Mouse (Mus musculus) limb, embryonic 13.5 days (tissue): ENCODE measurements around the gene Vrk1. TPM values are rescaled to one million over a fixed set of nuclear protein-coding genes. Genes with fewer than 3 reads are reported as not detected.

Source experiments
- ATAC-seq: fragments of 200-750 bp; cut with Nextera tagmentation; 2 replicates; pipeline ENCODE4 v1.8.0; 2017; ENCODE audit warnings: low read depth, moderate number of reproducible peaks, moderate TSS enrichment; ENCODE audit not compliant: low FRiP score
- H3K27ac ChIP-seq: fragments of 300-500 bp; sonication (generic); 2 replicates; pipeline ENCODE4 v1.5.1; 2015; ENCODE audit warnings: inconsistent platforms, mild to moderate bottlenecking, moderate library complexity
- H3K27me3 ChIP-seq: fragments of 300-500 bp; sonication (generic); 2 replicates; pipeline ENCODE4 v1.6.1; 2015; ENCODE audit warnings: mild to moderate bottlenecking, inconsistent platforms
- H3K36me3 ChIP-seq: fragments of 300-500 bp; sonication (generic); 2 replicates; pipeline ENCODE4 v1.6.1; 2015; ENCODE audit warnings: inconsistent platforms, mild to moderate bottlenecking, moderate library complexity
- H3K4me1 ChIP-seq: fragments of 300-500 bp; sonication (generic); 2 replicates; pipeline ENCODE4 v1.6.1; 2015; ENCODE audit warnings: inconsistent platforms
- H3K4me2 ChIP-seq: fragments of 300-500 bp; sonication (generic); replicated peaks from 2 replicates; pipeline ENCODE4 v1.6.1; 2015; ENCODE audit warnings: inconsistent platforms, mild to moderate bottlenecking, moderate library complexity
- H3K4me3 ChIP-seq: fragments of 300-500 bp; sonication (generic); 2 replicates; pipeline ENCODE4 v1.5.1; 2015; ENCODE audit warnings: moderate library complexity, mild to moderate bottlenecking, inconsistent platforms
- H3K9ac ChIP-seq: fragments of 300-500 bp; sonication (generic); 2 replicates; pipeline ENCODE4 v1.6.1; 2015; ENCODE audit warnings: mild to moderate bottlenecking, inconsistent platforms
- H3K9me3 ChIP-seq: fragments of 300-500 bp; sonication (generic); 2 replicates; pipeline ENCODE4 v1.6.1; 2016; ENCODE audit warnings: inconsistent platforms
- WGBS: fragments of 180-500 bp; shearing (Covaris S2); methylation state at CpG from one replicate; pipeline ENCODE4 v1.1.7; 2015; 5-methylcytosine and 5-hydroxymethylcytosine counted together
- polyA plus RNA-seq: library from polyadenylated mRNA; unstranded; fragments of >200 nt; fragmentation: Nextera tagmentation; extraction: Ambion mirVana; gene quantifications from 2 replicates; pipeline ENCODE4 v1.2.1, GENCODE M21; 2015

Vrk1 gene
- polyA plus RNA-seq, 1 experiment from 2014 or later, result 65.1 TPM

GRCm38 (mm10) chr12:106030146-106030745 is 20.2 kb downstream of the Vrk1 start:
- H3K27ac ChIP-seq, result no peak overlapping the region
- no peak overlapping the region for H3K4me3 ChIP-seq
- H3K4me1 ChIP-seq, result peaks cover 18% of the 10 kb centered on the region
- H3K9ac ChIP-seq, result no peak overlapping the region
- no peak for ATAC-seq
- H3K27me3 ChIP-seq, result no peaks in the 10 kb centered on the region
- 71% methylated on average over 7 of the region's 7 CpGs for WGBS
- 0 out of 2 replicates have a peak, but pooled peaks cover 3% of the 10 kb centered on the region for H3K9me3 ChIP-seq
- H3K36me3 ChIP-seq, result peaks cover 12% of the 10 kb centered on the region
- no peak overlapping the region for H3K4me2 ChIP-seq

GRCm38 (mm10) chr12:106030796-106031195 is 20.8 kb downstream of the Vrk1 start:
- peaks cover 8% of the 10 kb centered on the region for H3K36me3 ChIP-seq
- H3K27ac ChIP-seq, result no peak overlapping the region
- 63% methylated on average over 7 of the region's 7 CpGs for WGBS
- no peaks in the 10 kb centered on the region for H3K27me3 ChIP-seq
- H3K9ac ChIP-seq, result no peak overlapping the region
- no peak for ATAC-seq
- H3K4me3 ChIP-seq, result no peak overlapping the region
- no peak overlapping the region for H3K4me2 ChIP-seq
- 0 out of 2 replicates have a peak, but pooled peaks cover 3% of the 10 kb centered on the region for H3K9me3 ChIP-seq
- H3K4me1 ChIP-seq, result peaks cover 16% of the 10 kb centered on the region

GRCm38 (mm10) chr12:106031916-106032315 is 21.9 kb downstream of the Vrk1 start:
- 0 out of 2 replicates have a peak, but pooled peaks cover 3% of the 10 kb centered on the region for H3K9me3 ChIP-seq
- H3K4me2 ChIP-seq, result no peak overlapping the region
- H3K4me1 ChIP-seq, result peaks cover 16% of the 10 kb centered on the region
- 86% methylated on average over 9 of the region's 9 CpGs for WGBS
- H3K36me3 ChIP-seq, result peaks cover 8% of the 10 kb centered on the region
- peak overlapping the region; percentile 29; the same call in 1 of the 2 replicates for H3K27ac ChIP-seq
- no peak overlapping the region for H3K4me3 ChIP-seq
- H3K9ac ChIP-seq, result no peak overlapping the region
- no peaks in the 10 kb centered on the region for H3K27me3 ChIP-seq
- ATAC-seq, result no peak

GRCm38 (mm10) chr12:106032361-106032760 is 22.3 kb downstream of the Vrk1 start:
- no peak overlapping the region for H3K9ac ChIP-seq
- peaks cover 10% of the 10 kb centered on the region for H3K36me3 ChIP-seq
- WGBS, result 93% methylated on average over 12 of the region's 12 CpGs
- peaks cover 16% of the 10 kb centered on the region for H3K4me1 ChIP-seq
- no peak overlapping the region for H3K27ac ChIP-seq
- H3K9me3 ChIP-seq, result 0 out of 2 replicates have a peak, but pooled peaks cover 3% of the 10 kb centered on the region
- no peak overlapping the region for H3K4me3 ChIP-seq
- no peaks in the 10 kb centered on the region for H3K27me3 ChIP-seq
- ATAC-seq, result no peak
- no peak overlapping the region for H3K4me2 ChIP-seq

GRCm38 (mm10) chr12:106034267-106034666 is 24.2 kb downstream of the Vrk1 start:
- Histone ChIP-seq H3K9ac (no peak overlapping the region), H3K36me3 (peaks cover 19% of the 10 kb centered on the region), H3K9me3 (no peaks in the 10 kb centered on the region), H3K27me3 (no peaks in the 10 kb centered on the region), H3K4me1 (peaks cover 16% of the 10 kb centered on the region), H3K4me2 (no peak overlapping the region), H3K27ac (no peak overlapping the region), H3K4me3 (no peak overlapping the region)
- 80% methylated on average over 7 of the region's 7 CpGs for WGBS
- ATAC-seq, result no peak

GRCm38 (mm10) chr12:106034761-106035160 is 24.7 kb downstream of the Vrk1 start:
- 86% methylated on average over 9 of the region's 9 CpGs for WGBS

GRCm38 (mm10) chr12:106040259-106040658 is 30.2 kb downstream of the Vrk1 start:
- Histone ChIP-seq H3K4me1 (no peaks in the 10 kb centered on the region), H3K27me3 (no peaks in the 10 kb centered on the region), H3K36me3 (peaks cover 68% of the 10 kb centered on the region), H3K4me3 (no peak overlapping the region), H3K27ac (no peak overlapping the region), H3K9ac (no peak overlapping the region), H3K9me3 (no peaks in the 10 kb centered on the region), H3K4me2 (no peak overlapping the region)
- 91% methylated on average over 7 of the region's 7 CpGs for WGBS
- no peak for ATAC-seq

More at GRCm38 (mm10) chr12:106034761-106035160, 24.7 kb downstream of the Vrk1 start:
- no peak overlapping the region for H3K4me3 ChIP-seq
- no peaks in the 10 kb centered on the region for H3K27me3 ChIP-seq
- peaks cover 24% of the 10 kb centered on the region for H3K36me3 ChIP-seq
- H3K9ac ChIP-seq, result no peak overlapping the region
- no peak for ATAC-seq
- no peaks in the 10 kb centered on the region for H3K9me3 ChIP-seq
- H3K27ac ChIP-seq, result no peak overlapping the region
- no peak overlapping the region for H3K4me2 ChIP-seq
- peaks cover 14% of the 10 kb centered on the region for H3K4me1 ChIP-seq

GRCm38 (mm10) chr12:106046143-106046795 is 36.2 kb downstream of the Vrk1 start:
- 26% methylated on average over 9 of the region's 9 CpGs for WGBS
- Histone ChIP-seq H3K36me3 (peaks cover 43% of the 10 kb centered on the region), H3K9ac (no peak overlapping the region), H3K4me3 (no peak overlapping the region), H3K4me1 (no peaks in the 10 kb centered on the region), H3K27ac (no peak overlapping the region), H3K27me3 (no peaks in the 10 kb centered on the region), H3K9me3 (no peaks in the 10 kb centered on the region), H3K4me2 (no peak overlapping the region)
- no peak for ATAC-seq

GRCm38 (mm10) chr12:106052271-106052670 is 42.2 kb downstream of the Vrk1 start:
- Histone ChIP-seq H3K27me3 (no peaks in the 10 kb centered on the region), H3K4me3 (no peak overlapping the region), H3K9ac (no peak overlapping the region), H3K27ac (no peak overlapping the region), H3K4me1 (no peaks in the 10 kb centered on the region), H3K36me3 (peaks cover 27% of the 10 kb centered on the region), H3K9me3 (no peaks in the 10 kb centered on the region), H3K4me2 (no peak overlapping the region)
- 95% methylated on average over 7 of the region's 7 CpGs for WGBS
- ATAC-seq, result no peak

- H3K4me2 ChIP-seq, result no peak overlapping the region
- H3K9ac ChIP-seq, result no peak overlapping the region
- H3K36me3 ChIP-seq, result peaks cover 40% of the 10 kb centered on the region
- no peaks in the 10 kb centered on the region for H3K27me3 ChIP-seq
- no peak overlapping the region for H3K27ac ChIP-seq
- H3K9me3 ChIP-seq, result no peaks in the 10 kb centered on the region
- 42% methylated on average over 6 of the region's 6 CpGs for WGBS
- ATAC-seq, result no peak
- no peak overlapping the region for H3K4me3 ChIP-seq
- H3K4me1 ChIP-seq, result peaks cover 10% of the 10 kb centered on the region; the same call in 1 of the 2 replicates
These were observed 45.8 kb downstream of the Vrk1 start for GRCm38 (mm10) chr12:106055799-106056198.

- H3K27ac ChIP-seq, result no peak overlapping the region; the same call in 1 of the 2 replicates
- no peak overlapping the region for H3K4me3 ChIP-seq
- peaks cover 52% of the 10 kb centered on the region for H3K36me3 ChIP-seq
- 43% methylated on average over 12 of the region's 12 CpGs for whole genome bisulfite sequencing
- no peaks in the 10 kb centered on the region for H3K27me3 ChIP-seq
- no peak overlapping the region for H3K4me2 ChIP-seq
- H3K9ac ChIP-seq, result no peak overlapping the region
- no peaks in the 10 kb centered on the region for H3K9me3 ChIP-seq
- no peak for ATAC-seq
- peaks cover 10% of the 10 kb centered on the region; the same call in 1 of the 2 replicates for H3K4me1 ChIP-seq
These were observed 50.0 kb downstream of the Vrk1 start for GRCm38 (mm10) chr12:106059873-106060573.
